ENCODE assay signal across 8 mouse cellular contexts in genomic region chr10:93261981-93262499, GRCm38 (mm10). TPM values are rescaled to one million over a fixed set of nuclear protein-coding genes. Genes with fewer than 3 reads are reported as not detected.
A peak's percentile ranks its signal among the peaks of the same experiment; 100 is the strongest.
DNase-seq lines count a peak whose midpoint lies in the region; ATAC-seq and TF ChIP-seq lines count a peak whose summit lies in the region.

No protein-coding gene starts in this region.

- DNase-seq in kidney, adult 18-20 months: no peak
- DNase-seq in embryonic facial prominence, embryonic 10.5 days (ENCODE audit: low spot score): peak; percentile 65
- peak; percentile 67 for DNase-seq in hindbrain, postnatal 0 days (ENCODE audit: low spot score)
- peak; percentile 45 for DNase-seq in lung, postnatal 14 days
- DNase-seq in left cerebral cortex, postnatal 10 days (ENCODE audit: extremely low spot score in 1 of 2, low spot score in 2 of 2): no peak
- no peak for DNase-seq in B cell, adult 2 months

- peak overlapping the region; percentile 76 for H3K27ac ChIP-seq in kidney, embryonic 15.5 days
- peak overlapping the region; percentile 54; the same call in 1 of the 2 replicates for H3K27ac ChIP-seq in embryonic facial prominence, embryonic 10.5 days (replicated peaks)
- peak overlapping the region; percentile 87 for H3K27ac ChIP-seq in hindbrain, postnatal 0 days
- H3K27ac ChIP-seq in stomach, embryonic 15.5 days: peak overlapping the region; percentile 38; the same call in 1 of the 2 replicates

- H3K4me2 ChIP-seq in kidney, embryonic 15.5 days: peak overlapping the region; percentile 44
- H3K4me2 ChIP-seq in hindbrain, postnatal 0 days (ENCODE audit: low read depth, low read length): peak overlapping the region; percentile 52
- peak overlapping the region; percentile 17 for H3K4me2 ChIP-seq in stomach, embryonic 15.5 days

- peaks cover 49% of the 10 kb centered on the region for H3K36me3 ChIP-seq in kidney, embryonic 15.5 days
- H3K36me3 ChIP-seq in embryonic facial prominence, embryonic 10.5 days (replicated peaks): peaks cover 72% of the 10 kb centered on the region
- H3K36me3 ChIP-seq in hindbrain, postnatal 0 days (ENCODE audit: insufficient read depth, low read length): no peaks in the 10 kb centered on the region
- H3K36me3 ChIP-seq in stomach, embryonic 15.5 days: peaks cover 6% of the 10 kb centered on the region; the same call in 1 of the 2 replicates

- WGBS in kidney, embryonic 15.5 days: 13% methylated on average over 15 of the region's 15 CpGs
- 19% methylated on average over 15 of the region's 15 CpGs for WGBS in embryonic facial prominence, embryonic 10.5 days
- WGBS in hindbrain, postnatal 0 days: 15% methylated on average over 15 of the region's 15 CpGs
- WGBS in stomach, embryonic 15.5 days: 24% methylated on average over 15 of the region's 15 CpGs

- H3K4me3 ChIP-seq in kidney, embryonic 15.5 days (replicated peaks): 0 out of 2 replicates have a peak overlapping the region, but pooled peaks have one; percentile 6
- peak overlapping the region; percentile 33 for H3K4me3 ChIP-seq in embryonic facial prominence, embryonic 10.5 days
- H3K4me3 ChIP-seq in hindbrain, postnatal 0 days (ENCODE audit: low read length): peak overlapping the region; percentile 18
- H3K4me3 ChIP-seq in stomach, embryonic 15.5 days (replicated peaks): no peak overlapping the region

- peaks cover 40% of the 10 kb centered on the region for H3K4me1 ChIP-seq in kidney, embryonic 15.5 days
- peaks cover 39% of the 10 kb centered on the region for H3K4me1 ChIP-seq in embryonic facial prominence, embryonic 10.5 days
- peaks cover 29% of the 10 kb centered on the region for H3K4me1 ChIP-seq in hindbrain, postnatal 0 days (ENCODE audit: insufficient read depth, low read length)
- H3K4me1 ChIP-seq in stomach, embryonic 15.5 days: peaks cover 20% of the 10 kb centered on the region

- no peaks in the 10 kb centered on the region for H3K27me3 ChIP-seq in kidney, embryonic 15.5 days
- no peaks in the 10 kb centered on the region for H3K27me3 ChIP-seq in embryonic facial prominence, embryonic 10.5 days (replicated peaks; ENCODE audit: low read depth, poor library complexity, severe bottlenecking)
- H3K27me3 ChIP-seq in hindbrain, postnatal 0 days (ENCODE audit: insufficient read depth, low read length): no peaks in the 10 kb centered on the region
- no peaks in the 10 kb centered on the region for H3K27me3 ChIP-seq in stomach, embryonic 15.5 days (replicated peaks)

- peak; percentile 84 for ATAC-seq in kidney, embryonic 15.5 days (replicated peaks; ENCODE audit: low FRiP score)
- peak; percentile 72 for ATAC-seq in hindbrain, postnatal 0 days
- ATAC-seq in stomach, embryonic 15.5 days (ENCODE audit: insufficient read depth, low FRiP score, low read depth): peak; percentile 65

- no peaks in the 10 kb centered on the region for H3K9me3 ChIP-seq in kidney, embryonic 15.5 days (replicated peaks)
- no peaks in the 10 kb centered on the region for H3K9me3 ChIP-seq in embryonic facial prominence, embryonic 10.5 days
- H3K9me3 ChIP-seq in hindbrain, postnatal 0 days (ENCODE audit: low read length): no peaks in the 10 kb centered on the region
- no peaks in the 10 kb centered on the region for H3K9me3 ChIP-seq in stomach, embryonic 15.5 days

- no peak overlapping the region for H3K9ac ChIP-seq in kidney, embryonic 15.5 days
- peak overlapping the region; percentile 33 for H3K9ac ChIP-seq in hindbrain, postnatal 0 days (replicated peaks; ENCODE audit: low read length)
- no peak overlapping the region for H3K9ac ChIP-seq in stomach, embryonic 15.5 days

- intact Hi-C loops in left cerebral cortex, postnatal 10 days (cut with DNase I): no loop called here

- TF ChIP-seq CTCF in hindbrain, postnatal 0 days (IDR thresholded peaks at IDR 0.05; ENCODE audit: low read depth): no peak

RNA-seq across cellular contexts. Expression of gene Elk3, which starts 48.9 kb away (rescaled TPM):
- polyA plus RNA-seq in kidney, embryonic 15.5 days (2015; fragmentation: Nextera tagmentation; extraction: Ambion mirVana): 41.9 and 43.7 TPM in 2 replicates
- 25.3 and 30.6 TPM in 2 replicates for polyA plus RNA-seq in embryonic facial prominence, embryonic 10.5 days (2016; fragmentation: Nextera tagmentation; extraction: Ambion mirVana)
- total RNA-seq in hindbrain, postnatal 0 days (2014; rRNA removed): 7.6 and 9.5 TPM in 2 replicates
- polyA plus RNA-seq in hindbrain, postnatal 0 days (2015; fragmentation: Nextera tagmentation; extraction: Ambion mirVana): 6.2 and 7.1 TPM in 2 replicates
- 24.1 and 26.8 TPM in 2 replicates for polyA plus RNA-seq in stomach, embryonic 15.5 days (2015; fragmentation: Nextera tagmentation; extraction: Ambion mirVana)
- total RNA-seq in left cerebral cortex, postnatal 10 days (2021): 10 to 100 TPM; 10.6 to 13.9 TPM

Comparison
In these comparisons a context has a peak if more than half of its experiments do, and no peak if none do; other contexts are left out.
1. DNase-seq: peak in embryonic facial prominence, embryonic 10.5 days (single experiment), hindbrain, postnatal 0 days (single experiment) and lung, postnatal 14 days (single experiment); none in kidney, adult 18-20 months (single experiment), left cerebral cortex, postnatal 10 days (0 of 2) and B cell, adult 2 months (0 of 2).
2. Peak in every context shown above with its lines, with median percentiles within 50 percentile points of each other: ATAC-seq, H3K27ac ChIP-seq and H3K4me2 ChIP-seq.